Mouse (Mus musculus) mouse trophoblast stem cell (cell line): ENCODE data around the gene Tmem131.

Experiments used
- in situ Hi-C, 2 experiments: fragments of 300-500 bp; cut with MseI, MboI; formaldehyde crosslinking; loops; 2 replicates in 1 of 2; 3 replicates in 1 of 2; pipeline ENCODE4 v1.15.1; 2025

Tmem131 gene

DNA sequence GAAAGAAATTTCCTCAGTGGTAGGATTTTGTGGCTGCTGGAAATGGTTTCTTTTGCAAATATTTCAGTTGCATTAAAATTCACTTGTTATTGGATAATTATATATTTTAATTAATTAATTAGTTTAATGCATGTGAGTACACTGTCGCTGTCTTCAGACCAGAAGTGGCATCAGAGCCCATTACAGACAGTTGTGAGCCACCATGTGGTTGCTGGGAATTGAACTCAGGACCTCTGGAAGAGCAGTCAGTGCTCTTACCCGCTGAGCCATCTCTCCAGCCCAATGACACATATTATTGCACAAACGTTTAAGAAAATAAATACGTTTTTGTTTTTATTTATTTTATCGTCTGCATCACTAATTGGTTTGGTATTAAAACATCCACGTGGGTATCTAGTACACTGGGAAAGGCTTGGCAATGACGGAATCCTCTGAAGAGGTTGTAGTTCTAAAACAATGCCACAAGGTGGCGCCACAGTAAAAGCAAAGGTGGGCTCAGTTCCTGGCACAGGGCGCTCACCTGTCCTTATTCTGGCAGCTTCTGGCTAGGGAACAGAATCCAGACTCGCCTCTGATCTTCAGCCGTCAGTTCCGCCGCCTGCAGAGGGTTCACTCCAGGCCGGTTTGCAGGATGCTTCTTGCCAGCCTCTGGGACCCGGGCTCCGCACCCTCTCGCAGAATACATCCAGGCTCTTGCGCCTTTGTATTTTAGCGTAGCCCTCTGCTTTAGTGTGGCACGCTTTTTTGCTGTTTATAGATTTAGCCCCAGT lies 158.9 kb downstream of the Tmem131 start:
- in situ Hi-C loops: loop anchor here in 1 of 2 experiments (10.0 kb wide), 1 partner anchor 460 kb away; no protein-coding TSS in a partner anchor

DNA sequence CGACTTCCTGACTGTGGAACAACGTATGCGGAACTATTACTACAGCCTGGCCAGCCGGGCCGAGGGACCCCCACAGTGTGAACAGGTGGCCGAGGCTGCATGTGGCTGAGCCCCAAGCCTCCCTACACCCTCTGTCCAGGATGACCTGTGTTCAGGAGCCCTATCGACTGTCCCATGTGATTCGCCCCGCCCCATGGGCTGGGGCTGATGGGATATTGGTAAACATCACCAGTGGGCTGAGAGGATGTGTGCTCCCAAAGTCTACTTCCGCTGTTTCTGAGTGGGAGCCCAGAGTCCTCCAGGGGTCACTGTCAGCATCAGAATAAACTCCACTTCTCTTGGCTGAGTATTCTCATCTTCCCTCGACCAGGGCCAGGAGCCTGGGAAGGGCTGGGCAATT lies 161.0 kb downstream of the Tmem131 start:
- in situ Hi-C loops: loop anchor here in 1 of 2 experiments (10.0 kb wide), 1 partner anchor 462 kb away; no protein-coding TSS in a partner anchor

DNA sequence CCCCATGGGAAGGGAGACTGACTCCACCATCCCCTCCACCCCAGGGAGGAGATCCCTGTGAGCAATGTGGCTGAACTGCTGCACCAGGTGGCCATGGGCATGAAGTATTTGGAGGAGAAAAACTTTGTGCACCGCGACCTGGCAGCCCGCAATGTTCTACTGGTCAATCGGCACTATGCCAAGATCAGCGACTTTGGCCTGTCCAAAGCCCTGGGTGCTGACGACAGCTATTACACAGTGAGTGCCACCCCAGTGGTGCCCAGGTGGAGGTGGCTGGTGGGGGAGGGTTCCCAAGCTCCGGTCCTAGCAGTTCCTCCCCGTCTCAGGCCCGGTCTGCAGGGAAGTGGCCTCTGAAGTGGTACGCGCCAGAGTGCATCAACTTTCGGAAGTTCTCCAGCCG lies 162.7 kb downstream of the Tmem131 start:
- in situ Hi-C loops: loop anchor here in 1 of 2 experiments (10.0 kb wide), 1 partner anchor 464 kb away; no protein-coding TSS in a partner anchor

DNA sequence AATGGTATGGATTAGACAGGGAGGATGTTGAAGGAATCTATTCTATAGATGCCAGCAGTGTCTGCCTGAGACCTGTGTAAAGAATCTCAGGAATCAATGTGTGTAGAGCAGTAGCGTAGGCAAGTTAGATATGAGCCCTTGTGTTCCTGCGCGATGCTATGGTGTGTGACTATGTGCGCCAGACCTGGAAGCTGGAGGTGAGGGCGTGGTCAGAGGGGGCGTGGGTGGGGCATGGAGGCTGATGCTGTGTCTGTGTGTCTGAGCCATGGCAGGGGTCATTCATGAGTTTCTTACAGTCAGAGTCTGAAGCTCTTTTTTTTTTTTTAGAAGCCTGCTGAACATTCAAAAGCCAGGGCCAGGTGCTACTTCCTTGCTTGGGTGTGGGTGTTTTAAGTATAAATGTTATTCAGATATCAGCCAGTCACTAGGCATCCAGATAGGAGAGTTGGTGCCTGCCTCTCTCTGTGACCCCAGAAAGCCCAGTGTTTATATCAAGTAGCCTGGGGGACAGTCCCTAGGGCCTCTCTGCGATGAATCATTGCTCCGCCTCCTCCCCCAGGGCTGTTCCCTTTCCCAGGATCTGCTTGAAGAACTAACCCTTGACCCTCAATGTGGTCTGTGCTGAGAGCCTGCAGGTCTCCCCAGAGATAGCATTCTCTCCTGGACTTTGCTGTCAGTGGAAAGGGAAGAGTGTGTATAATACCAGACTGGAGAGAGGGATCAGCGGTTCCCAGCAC lies 171.1 kb downstream of the Tmem131 start:
- in situ Hi-C loops: no loop called here

DNA sequence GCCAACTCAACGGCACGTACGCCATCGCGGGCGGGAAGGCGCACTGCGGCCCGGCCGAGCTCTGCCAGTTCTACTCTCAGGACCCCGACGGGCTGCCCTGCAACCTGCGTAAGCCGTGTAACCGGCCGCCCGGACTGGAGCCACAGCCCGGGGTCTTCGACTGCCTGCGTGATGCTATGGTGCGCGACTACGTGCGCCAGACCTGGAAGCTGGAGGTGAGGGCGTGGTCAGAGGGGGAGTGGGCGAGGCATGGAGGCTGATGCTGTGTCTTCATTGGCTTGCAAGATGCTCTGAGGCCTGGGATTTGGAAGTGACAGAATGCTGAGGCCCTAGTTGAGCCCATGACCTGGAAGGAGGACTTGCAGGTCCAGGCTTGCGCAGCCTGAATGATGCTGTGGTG lies 172.5 kb downstream of the Tmem131 start:
- in situ Hi-C loops: no loop called here

DNA sequence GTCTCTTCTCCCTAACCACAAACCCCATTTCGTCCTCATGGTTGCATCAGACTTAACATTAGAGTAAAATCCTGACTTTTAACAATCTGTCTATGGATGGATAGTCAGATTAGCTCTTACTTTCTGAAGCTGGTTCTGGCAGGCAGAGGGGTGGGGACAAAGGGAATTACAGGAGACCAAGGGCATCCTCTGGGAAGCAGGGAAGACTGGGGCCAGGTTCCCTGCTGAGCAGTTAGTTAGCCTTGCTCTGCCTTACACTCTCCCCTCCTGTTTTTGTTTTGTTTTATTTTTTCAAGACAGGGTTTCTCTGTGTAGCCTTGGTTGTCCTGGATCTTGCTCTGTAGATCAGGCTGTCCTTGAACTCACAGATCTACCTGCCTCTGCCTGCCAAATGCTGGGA lies 173.5 kb downstream of the Tmem131 start:
- in situ Hi-C loops: no loop called here

DNA sequence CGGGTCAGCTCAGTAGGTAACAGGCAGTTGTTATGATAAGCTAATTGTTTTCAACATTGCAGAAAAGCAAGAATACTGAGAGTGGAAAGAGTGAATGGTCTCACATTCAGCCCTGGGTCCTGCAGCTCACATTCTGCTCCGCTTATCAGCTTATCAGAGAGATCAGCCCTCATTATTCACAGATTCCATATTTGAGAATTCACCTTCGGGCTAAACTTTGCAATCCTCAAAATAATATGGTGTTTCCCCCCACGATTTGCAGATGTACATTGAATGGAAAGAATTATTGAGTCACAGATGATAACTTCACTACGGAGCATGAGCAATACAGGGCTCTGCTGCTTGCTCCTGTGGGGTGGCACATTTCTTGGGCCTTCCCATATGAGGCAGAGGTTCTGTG lies 174.7 kb downstream of the Tmem131 start:
- in situ Hi-C loops: no loop called here

DNA sequence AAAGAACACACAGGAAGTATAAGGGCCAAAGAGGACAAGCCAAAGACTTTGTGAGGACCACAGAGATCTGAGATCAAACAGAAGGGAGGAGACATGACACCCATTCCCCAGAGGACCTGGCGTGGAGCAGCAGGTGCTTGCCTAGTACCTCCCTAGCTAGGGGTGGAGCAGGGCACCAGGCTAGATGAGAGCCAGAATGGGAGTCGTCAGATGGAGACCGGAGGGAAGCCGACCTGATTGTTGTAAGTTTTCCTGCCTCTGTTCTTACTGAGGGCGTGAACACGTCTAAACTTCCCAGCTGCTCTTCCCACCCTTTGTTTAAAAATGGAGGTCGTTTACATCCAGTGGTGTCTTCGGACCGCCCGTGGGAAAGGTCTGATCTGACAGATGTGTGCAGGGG lies 176.1 kb downstream of the Tmem131 start:
- in situ Hi-C loops: no loop called here

DNA sequence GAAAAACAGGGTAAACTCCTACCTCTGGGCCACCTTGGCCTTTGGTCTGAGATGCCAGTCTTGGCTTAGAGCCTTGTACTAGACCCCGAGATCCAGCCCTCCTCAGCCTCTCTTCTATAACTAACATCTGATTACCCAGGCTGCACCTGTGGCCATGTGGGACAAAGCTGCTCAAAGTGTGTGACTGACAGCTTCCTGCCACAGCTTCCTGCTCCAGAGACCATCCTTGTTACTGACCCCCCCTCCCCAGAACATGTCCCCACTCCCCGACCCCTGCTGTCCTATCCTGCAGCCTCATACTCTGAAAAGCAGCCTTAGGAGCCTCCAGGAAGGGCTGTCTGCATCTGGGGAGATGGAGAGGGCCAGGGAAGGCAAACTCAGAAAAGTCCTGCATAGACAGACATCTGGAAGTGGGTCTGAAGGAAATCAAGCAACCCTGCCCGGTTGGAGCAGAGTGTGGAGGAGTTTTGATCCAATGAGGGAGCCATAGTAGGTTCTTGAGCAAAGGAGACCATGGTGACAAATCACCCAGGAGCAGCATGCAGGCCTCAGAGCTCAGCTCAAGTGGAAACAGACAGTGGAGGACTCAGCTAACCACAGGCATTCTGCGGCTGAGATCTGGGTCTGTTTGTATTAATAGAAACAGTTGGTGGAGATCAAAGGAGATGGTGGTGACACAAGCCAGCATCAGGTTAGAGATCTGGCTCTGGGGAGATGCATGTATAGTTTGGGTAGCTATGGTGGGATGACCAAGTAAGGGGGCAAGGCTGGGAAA lies 176.8 kb downstream of the Tmem131 start:
- in situ Hi-C loops: no loop called here

DNA sequence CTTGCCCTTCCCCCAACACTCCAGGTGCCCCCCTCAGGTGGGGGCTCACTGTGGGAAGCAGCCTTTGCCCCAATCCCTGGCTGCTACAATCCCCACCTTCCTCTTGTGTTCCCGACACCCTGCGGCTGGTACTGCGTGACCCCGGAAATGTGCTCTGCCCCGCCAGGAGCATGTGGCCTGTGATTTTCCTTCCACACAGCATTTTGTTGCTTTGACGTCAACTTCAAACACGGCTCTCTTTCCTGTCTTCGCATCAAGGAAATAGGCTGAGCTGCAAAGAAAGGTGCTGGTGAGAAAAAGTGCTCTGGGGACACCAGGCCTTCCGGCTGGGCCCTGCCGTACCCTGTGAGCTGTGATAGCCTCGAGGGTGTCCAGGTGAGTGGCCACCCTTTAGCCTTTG lies 181.9 kb downstream of the Tmem131 start, which contains the start of gene Zap70:
Zap70 (plus strand) TSS at position 231 of the 400 bp plus-strand sequence.
- in situ Hi-C loops: no loop called here

DNA sequence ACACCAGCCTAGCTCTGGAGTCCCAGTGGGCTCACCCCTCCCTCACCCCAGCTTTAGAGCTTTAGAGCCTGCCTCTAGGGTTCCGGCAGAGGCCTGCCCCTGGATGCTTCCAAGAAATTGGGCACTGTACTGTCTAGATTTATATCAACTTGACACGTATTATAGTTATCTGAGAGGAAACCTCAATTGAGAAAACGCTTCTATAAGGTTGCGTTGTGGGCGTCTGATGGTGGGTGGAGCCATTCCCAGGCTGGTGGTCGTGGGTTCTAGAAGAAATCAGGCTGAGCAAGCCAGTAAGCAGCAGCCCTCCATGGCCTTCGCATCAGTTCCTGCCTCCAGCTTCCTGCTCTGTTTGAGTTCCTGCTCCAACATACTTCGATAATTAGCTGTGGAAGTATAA lies 182.4 kb downstream of the Tmem131 start:
- in situ Hi-C loops: no loop called here

DNA sequence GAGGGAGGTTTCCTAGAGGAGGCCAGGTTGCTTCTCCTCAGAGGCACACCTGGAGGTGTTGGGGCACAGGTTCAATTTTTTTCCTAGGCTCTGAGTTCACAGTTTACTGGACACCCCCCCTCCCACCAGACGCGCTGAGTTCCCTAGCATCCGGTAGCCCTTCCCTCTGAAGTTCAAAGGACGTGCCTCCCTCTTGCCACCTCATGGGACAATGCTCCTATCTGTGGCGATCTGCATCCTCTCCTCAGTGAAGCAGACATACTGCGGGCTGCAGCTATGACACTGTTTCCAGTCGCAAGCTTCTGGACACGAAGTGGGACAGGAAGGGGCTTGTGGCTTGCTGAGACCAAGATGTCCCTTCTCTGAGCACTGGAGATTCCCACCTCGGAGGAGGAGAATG lies 183.1 kb downstream of the Tmem131 start:
- in situ Hi-C loops: no loop called here

DNA sequence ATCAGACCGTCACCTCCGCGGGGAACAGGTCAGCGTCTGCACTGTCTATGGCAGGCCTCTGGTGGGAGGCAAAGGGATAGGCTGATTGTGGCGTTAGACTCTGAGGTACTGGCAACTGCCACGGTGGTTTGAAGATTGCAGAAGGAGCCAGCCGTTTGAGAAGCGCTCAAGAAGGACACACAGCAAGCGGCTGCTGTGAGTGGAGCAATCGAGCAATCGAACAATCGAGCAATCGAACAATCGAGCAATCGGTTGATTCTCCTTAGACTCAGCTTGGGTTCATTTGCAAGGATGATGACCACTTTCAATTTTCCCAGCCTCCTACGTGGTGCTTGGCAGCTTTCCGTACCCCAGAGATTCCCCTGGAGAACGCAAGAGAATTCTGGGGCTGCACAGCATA lies 184.4 kb downstream of the Tmem131 start:
- in situ Hi-C loops: no loop called here

DNA sequence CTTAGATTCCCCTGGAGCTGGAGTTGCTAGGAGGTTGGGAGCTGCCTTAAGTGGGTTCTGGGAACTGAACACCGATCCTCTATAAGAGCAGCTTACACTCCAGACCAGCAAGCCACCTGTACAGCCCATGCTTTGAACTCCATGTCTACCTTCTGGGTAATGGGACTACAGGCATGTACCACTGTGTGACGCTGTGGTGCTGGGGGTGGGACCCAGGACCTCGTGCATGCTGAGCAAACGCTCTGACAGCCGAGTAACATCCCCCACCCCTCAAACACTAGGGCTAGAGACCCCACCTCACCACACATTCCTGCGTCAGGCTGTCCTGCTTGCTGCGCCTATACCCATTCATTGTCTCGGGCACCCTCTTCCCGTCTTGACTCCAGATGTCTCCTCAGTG lies 184.9 kb downstream of the Tmem131 start:
- in situ Hi-C loops: no loop called here

DNA sequence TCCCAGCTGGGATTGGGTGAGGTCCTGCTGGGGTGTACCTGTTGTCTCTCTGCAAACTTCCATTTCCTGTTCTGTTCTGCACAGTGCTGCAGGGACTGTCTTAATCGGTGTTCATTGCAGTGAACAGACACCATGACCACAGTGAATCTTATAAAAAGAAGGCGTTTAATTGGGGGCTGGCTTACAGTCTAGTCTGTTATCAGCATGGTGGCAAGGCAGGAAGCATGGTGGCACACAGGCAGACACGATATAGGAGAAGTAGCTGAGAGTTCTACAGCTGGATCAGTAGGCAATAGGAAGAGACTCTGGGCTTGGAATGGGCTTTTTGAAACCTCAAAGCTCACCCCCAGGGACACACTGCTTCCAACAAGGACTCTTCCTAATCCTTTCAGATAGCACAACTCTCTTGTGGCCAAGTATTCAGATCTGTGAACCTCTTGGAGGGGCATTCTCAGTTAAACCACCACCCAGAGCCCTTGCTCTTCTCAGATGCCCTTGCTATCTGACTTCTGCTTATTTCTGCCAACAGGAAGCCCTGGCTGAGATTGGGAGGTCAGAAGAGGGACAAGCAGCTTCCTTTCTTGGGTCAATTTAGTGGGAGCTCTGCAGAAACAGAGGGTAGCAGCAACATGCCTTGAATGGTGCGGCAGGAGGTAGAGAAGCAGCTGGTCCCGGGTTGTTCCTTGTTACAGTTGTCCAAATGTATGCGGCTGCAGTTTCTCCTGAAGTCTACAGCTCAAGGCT lies 189.4 kb downstream of the Tmem131 start:
- in situ Hi-C loops: no loop called here

DNA sequence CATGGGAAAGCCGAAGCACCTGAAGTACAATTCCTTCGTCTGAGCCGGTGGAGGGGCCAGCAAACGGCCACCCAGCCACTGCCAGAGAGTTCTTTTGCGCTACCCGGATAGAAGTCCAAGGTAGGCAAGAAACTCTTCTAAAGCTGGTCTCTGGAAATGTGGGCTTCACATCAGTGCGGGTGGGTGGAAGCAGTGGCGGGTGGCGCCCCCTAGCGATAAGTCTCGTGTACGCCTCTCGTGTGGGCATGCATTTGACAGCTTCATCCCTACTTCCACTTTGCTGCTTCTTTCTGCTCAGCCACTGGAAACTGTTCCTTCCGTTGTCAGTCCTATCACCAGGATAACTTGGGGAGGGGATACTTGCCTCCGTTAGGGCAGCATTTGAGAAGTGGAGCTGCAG lies 197.0 kb downstream of the Tmem131 start:
- in situ Hi-C loops: no loop called here

DNA sequence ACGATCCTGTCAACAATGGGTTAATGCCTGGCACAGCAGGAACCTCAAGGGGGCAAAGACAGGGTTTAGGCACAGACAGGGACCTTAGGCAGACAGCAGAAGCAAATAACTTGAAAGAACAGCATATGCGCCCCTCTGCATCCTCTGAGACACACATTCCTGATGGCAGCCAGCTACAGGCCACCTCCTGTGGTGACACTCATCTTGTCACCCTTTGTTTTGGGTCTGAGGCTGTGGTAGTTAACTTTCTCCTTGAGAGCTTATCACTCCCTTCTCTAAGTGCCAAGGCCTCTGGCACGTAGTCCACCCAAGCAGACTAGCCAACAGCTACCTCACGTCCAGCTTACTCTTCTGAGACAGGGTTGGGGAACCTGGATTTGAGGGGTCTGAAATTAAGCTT lies 197.8 kb downstream of the Tmem131 start:
- in situ Hi-C loops: no loop called here

DNA sequence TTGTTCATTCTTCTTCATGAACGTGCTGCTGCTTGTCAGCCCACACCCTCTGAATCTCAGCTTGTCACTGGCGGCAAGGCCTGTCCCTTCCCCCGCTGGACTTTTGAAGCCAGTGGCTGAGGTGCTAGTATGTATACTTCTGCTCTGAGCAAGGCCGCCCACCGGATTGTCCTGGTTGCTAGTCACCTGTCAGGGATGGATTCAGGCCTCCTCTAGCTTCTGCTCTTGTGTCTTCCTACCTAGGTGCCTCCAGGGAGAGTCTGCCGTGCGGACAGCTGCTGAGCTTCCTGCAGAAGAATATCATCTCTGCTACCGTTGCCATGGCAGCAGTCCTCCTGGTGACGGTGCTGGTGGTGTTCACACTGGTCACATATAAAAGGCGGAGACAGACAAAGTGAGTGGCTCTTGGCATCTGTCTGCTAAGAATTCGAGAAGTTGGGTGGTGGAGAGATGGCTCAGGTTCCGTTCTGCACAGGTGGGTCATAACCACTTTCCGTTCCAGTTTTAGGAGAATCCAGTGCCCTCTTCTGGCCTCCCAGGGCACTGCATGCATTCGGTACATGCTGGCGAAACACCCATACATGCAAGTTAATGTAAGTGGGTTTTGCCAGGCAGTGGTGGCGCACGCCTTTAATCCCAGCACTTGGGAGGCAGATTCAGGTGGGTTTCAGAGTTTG lies 199.1 kb downstream of the Tmem131 start:
- in situ Hi-C loops: no loop called here

DNA sequence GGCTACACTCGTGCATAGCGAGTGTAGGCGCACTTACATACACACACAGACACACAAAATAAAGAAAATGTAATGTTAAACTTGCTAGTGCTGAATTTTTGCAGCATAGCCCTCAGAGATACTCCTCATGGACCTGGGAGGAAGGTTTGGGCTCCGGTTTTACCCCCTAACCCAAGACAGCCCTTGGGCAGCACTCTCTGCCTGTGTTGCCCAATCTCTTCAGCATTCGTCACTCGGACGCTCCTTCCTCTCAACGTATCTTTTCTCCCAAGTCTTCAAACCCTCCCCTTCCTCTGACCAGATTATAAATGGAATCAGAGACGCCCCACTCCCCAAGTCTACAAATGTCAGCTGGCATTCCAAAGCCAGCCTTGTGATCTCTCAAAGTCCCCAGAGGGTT lies 200.4 kb downstream of the Tmem131 start:
- in situ Hi-C loops: no loop called here
